Mouse (Mus musculus) B cell, adult 2 months (primary cell): ENCODE measurements around the gene Gm12216.

Source experiments
- DNase-seq, 2 experiments: peaks; one replicate each; pipeline ENCODE4 v3.0.0; 2022

Gm12216 gene

GRCm38 (mm10) chr11:53792986-53793385, 66.1 kb downstream of the Gm12216 start:
- DNase-seq, result no peak

GRCm38 (mm10) chr11:53789277-53789676, 69.8 kb downstream of the Gm12216 start:
- no peak for DNase-seq

- no peak for DNase-seq
Measured at GRCm38 (mm10) chr11:53788196-53788595, 70.9 kb downstream of the Gm12216 start.

- no peak for DNase-seq
Measured at GRCm38 (mm10) chr11:53786058-53787031, 72.7 kb downstream of the Gm12216 start.

GRCm38 (mm10) chr11:53785311-53785936, 73.6 kb downstream of the Gm12216 start:
- no peak for DNase-seq

GRCm38 (mm10) chr11:53783288-53783687, 75.8 kb downstream of the Gm12216 start:
- peak in 1 of 2 experiments; percentile 38 for DNase-seq

GRCm38 (mm10) chr11:53781964-53782363, 77.1 kb downstream of the Gm12216 start:
- no peak for DNase-seq

GRCm38 (mm10) chr11:53781201-53781775, 77.8 kb downstream of the Gm12216 start:
- no peak for DNase-seq

- no peak for DNase-seq
Measured at GRCm38 (mm10) chr11:53780262-53780661, 78.8 kb downstream of the Gm12216 start.

- DNase-seq, result no peak
Measured at GRCm38 (mm10) chr11:53779808-53780207, 79.2 kb downstream of the Gm12216 start.

- no peak for DNase-seq
Measured at GRCm38 (mm10) chr11:53778455-53778854, 80.6 kb downstream of the Gm12216 start.

- no peak for DNase-seq
Measured at GRCm38 (mm10) chr11:53777736-53778135, 81.3 kb downstream of the Gm12216 start.

- no peak for DNase-seq
Measured at GRCm38 (mm10) chr11:53774659-53775255, 84.3 kb downstream of the Gm12216 start.

GRCm38 (mm10) chr11:53773641-53774360, 85.3 kb downstream of the Gm12216 start:
- no peak for DNase-seq

GRCm38 (mm10) chr11:53773087-53773486, 86.0 kb downstream of the Gm12216 start, which contains the start of gene Gm17334:
TSS of gene Gm17334 (minus strand) at chr11:53773187.
- DNase-seq, result no peak

- peak; percentile 39 for DNase-seq
Measured at GRCm38 (mm10) chr11:53772536-53772935, 86.5 kb downstream of the Gm12216 start.

- no peak for DNase-seq
Measured at GRCm38 (mm10) chr11:53771001-53771744, 87.9 kb downstream of the Gm12216 start.

GRCm38 (mm10) chr11:53770125-53770791, 88.8 kb downstream of the Gm12216 start:
- DNase-seq, result peak; percentile 80 to 84

GRCm38 (mm10) chr11:53769760-53770124, 89.3 kb downstream of the Gm12216 start, which contains the start of gene Irf1:
TSS of gene Irf1 (plus strand) at chr11:53770014.
- DNase-seq, result peak; percentile 98

- DNase-seq, result no peak
Measured at GRCm38 (mm10) chr11:53769185-53769576, 89.9 kb downstream of the Gm12216 start.
